Mouse (Mus musculus) megakaryocyte, embryonic 14.5 days (primary cell): ENCODE measurements around the gene Hmgcs2.

Experiments used
- FLI1 ChIP-seq: IDR thresholded peaks from 2 replicates; pipeline ENCODE4 v1.6.1; 2012; ENCODE audit warnings: low read length, inconsistent platforms, mixed read lengths
- GATA1 ChIP-seq: IDR thresholded peaks from 3 replicates; pipeline ENCODE4 v1.6.1; 2012; ENCODE audit warnings: mixed read lengths, low read length, inconsistent platforms, borderline replicate concordance

DNA sequence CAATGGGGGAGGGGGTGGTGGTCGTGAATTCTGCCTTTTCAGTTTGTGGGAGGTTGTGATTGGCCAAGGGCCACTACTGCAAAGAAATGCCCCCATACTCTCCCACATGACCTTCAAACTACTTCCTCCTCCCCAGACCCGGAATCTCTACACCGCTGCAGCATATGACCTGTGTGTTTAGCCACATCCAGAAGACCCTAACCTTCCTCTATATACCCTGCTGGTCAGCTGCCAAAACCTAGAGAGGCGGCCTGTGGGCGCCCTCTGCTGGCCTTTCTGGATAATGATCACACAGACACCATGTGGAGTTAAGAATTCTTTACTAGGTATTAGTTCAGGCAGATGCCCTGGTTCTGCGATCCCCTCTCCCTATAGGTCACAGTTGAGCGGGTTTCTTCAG is 32.6 kb downstream of the Hmgcs2 start:
- TF ChIP-seq GATA1 (no peak), FLI1 (no peak)
